Mouse (Mus musculus) small intestine, adult 2 months (tissue): ENCODE measurements around the gene Cyp2b19.

ENCODE experiments used
- CTCF ChIP-seq: fragments of 200-500 bp; IDR thresholded peaks from 2 replicates; pipeline ENCODE4 v1.5.1; 2012; ENCODE audit warnings: low read depth, mild to moderate bottlenecking, control low read depth, inconsistent platforms, low read length, moderate library complexity, mixed read lengths; ENCODE audit not compliant: insufficient replicate concordance, insufficient read length; ENCODE audit errors: extremely low read depth
- POLR2A ChIP-seq: fragments of 200-500 bp; IDR thresholded peaks from 2 replicates; pipeline ENCODE4 v1.6.1; 2012; ENCODE audit warnings: low read depth, mild to moderate bottlenecking, control low read depth, inconsistent platforms, low read length, moderate library complexity

DNA sequence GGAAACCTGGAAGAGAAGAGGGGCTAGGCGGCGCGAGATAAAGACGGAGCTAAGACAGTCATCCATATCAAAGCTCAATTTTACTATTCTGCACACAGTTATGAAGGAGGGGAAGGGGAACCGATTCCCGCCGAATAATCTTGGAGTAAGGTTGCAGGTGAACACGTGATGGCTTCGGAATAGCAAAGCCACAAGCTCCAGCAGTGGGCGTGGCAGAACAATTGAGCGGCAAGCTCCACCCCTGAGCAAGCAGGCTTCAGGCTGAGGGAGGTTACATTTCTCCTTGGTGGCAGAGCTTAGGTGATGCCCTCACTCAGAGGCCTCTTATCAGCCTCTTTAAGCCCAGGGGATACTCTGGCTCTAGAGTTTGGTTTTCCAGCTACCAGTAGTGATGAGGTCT, 45.9 kb upstream of the Cyp2b19 start:
- TF ChIP-seq CTCF (no peak), POLR2A (no peak)
